In the genomic region with DNA sequence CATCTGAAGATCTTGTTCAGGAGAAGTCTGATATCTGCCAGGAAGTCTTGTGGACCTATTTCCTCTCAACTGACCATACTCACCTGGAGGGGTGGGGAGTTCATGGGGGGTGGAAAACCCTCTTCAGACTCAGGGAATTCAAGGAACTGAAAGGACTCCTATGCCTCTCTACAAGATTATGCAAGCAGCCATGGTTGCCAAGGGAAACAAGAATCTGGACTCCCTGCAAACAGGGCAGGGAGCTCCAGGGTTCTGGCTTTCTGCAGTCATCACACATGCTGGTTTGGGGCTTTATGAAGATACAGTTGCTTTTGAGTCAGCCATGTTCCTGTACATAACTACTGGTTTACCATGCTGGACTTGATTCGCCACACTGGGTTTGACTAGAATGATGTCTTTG, we compare ENCODE assay signal across 11 mouse cellular contexts.
"Had no signal": no experiment of that assay in that cellular context is flagged by ENCODE, and none has a peak within 500 bp of the region (broad histone marks: within the 10 kb centered on the region; RNA-seq: fewer than 3 reads in every experiment).

No protein-coding gene starts in this region.

- DNase-seq: gastrocnemius, adult 2 months; gastrocnemius, postnatal 10 days; gastrocnemius, postnatal 25 days; heart, postnatal 10 days; heart, postnatal 4 days; kidney, adult 18-20 months; kidney, adult 8-10 months; kidney, postnatal 10 days; kidney, postnatal 25 days; kidney, postnatal 4 days; left cerebral cortex, postnatal 4 days had no signal
